Mouse (Mus musculus) gastrocnemius, postnatal 36 days (tissue): Measurements from ENCODE around the gene Slc39a9. TPM values are rescaled to one million over a fixed set of nuclear protein-coding genes. Genes with fewer than 3 reads are reported as not detected.

Source experiments
- DNase-seq, 2 experiments: peaks; one replicate each; pipeline ENCODE4 v3.0.0; 2022
- intact Hi-C: fragments of 180-260 bp; cut with DNase I; formaldehyde crosslinking; loops from one replicate; pipeline ENCODE4 v1.15.1; 2025
- total RNA-seq, 2 experiments: library from RNA; stranded (reverse); gene quantifications; 2 replicates each; pipeline ENCODE4 v1.2.3; 2021

Gene Slc39a9
- total RNA-seq, 2 experiments from 2014 or later: 7.0 to 7.8 TPM

DNA sequence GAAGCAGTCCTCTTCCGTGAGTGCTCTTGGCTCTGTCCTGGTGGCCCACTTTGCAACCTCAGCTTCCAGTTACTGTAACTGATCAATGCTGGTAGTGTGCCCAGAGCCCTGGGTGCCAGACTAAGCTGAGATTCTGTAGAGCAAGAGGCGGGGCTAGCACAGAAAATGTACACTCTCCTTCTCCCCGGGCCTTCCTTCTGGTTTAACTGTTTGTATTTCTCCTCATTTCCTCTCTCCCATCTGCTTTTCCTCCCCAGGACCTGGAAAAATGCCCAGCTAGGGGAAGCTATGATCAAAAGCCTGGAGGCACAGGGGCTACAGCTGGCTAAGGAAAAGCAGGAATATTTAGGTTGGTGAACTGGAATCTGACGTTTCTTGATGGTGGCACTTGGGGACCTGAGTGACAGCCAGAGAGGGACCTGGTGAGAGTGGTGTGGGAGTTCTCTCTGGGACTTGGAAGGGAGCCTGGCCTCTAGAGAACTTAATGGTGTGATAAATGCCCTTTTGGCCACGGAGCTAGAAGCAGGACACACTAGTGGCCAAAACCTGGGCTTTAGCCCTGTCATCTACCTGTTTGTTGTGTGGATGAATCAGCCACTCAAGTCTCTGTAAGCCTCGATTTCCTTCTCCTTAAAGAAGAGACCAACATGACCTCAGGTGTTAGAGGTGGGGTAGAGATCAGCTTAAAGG, 63.4 kb downstream of the Slc39a9 start:
- DNase-seq: no peak
- intact Hi-C loops: no loop called here

DNA sequence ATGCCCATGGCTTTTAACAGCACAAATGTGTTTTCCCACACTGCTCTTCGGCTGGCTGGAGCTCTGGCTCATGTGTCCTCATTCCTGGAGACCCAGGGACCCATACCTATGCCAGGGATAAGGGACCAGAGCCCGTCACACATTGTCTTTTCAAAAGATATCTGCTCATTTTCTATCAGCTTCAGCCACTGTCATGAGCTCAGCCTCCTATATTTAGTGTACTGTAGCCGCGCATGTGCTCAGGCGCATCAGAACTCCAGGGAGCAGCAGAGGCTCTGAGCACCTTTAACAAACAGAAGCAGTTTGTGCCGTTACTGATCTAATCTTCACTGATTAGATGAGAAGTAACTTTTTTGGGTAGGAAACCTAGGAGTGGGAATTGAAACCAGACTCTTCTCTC, 72.2 kb downstream of the Slc39a9 start:
- no peak for DNase-seq
- intact Hi-C loops: no loop called here

DNA sequence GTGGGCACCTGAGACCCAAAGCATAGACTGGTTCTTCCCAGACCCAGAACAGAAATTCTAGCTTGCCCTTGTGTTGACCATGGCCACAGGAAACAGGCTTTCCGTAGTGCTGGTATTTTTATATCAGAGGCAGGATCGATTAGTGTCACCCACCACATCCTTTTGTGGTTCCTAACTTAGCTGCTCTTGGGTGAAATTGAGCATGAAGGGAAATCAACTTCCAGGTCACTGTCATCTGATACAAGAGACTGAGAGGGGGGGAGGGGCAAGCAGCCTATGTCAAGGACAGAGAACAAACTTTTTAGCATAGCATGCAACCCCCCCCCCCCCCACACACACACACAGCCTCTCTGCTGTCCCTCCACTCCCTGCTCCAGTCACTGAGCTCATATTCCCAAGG, 75.5 kb downstream of the Slc39a9 start:
- no peak for DNase-seq
- intact Hi-C loops: no loop called here

DNA sequence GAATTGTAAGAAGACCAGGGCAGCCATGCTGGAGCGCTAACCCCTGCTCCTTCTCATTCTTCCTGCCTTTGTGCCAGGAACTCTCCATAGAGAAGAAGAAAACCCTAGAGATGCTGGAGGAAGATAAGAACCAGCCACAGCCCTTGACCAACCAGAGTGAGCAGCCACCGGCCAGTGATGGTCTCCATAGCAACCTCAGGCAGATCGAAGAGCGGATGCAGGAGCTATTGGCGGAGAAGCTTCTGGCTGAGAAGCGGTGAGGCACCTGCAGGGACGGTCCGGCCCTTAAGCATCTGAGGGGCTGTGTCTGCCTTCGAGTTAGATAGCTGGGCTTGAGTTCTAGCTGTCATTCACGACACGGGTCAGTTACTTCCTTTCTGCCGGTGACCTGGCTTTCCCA, 76.8 kb downstream of the Slc39a9 start:
- DNase-seq: no peak
- intact Hi-C loops: loop anchor here (5.0 kb wide), 1 partner anchor 43 kb away; no protein-coding TSS in a partner anchor

DNA sequence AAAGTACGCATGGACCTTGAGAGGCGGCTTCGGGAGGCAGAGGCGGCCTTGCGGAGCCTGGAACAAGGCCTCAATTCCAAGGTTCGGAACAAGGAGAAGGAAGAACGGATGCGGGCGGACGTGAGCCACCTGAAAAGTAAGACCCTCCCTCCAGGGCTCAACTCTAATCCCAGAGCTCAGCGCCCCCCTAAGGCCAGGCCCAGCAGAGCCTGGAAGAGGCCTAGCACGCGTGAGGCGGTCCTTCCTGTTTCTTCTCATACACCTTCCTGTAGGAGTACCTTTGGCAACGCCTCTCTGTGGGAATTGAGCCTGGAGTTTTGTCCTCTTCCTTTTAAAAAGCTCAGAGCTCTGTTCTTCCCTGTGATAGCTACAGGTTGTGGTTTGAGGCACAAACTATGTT, 77.8 kb downstream of the Slc39a9 start:
- intact Hi-C loops: loop anchor here (5.0 kb wide), 1 partner anchor 44 kb away; no protein-coding TSS in a partner anchor
- DNase-seq: no peak

DNA sequence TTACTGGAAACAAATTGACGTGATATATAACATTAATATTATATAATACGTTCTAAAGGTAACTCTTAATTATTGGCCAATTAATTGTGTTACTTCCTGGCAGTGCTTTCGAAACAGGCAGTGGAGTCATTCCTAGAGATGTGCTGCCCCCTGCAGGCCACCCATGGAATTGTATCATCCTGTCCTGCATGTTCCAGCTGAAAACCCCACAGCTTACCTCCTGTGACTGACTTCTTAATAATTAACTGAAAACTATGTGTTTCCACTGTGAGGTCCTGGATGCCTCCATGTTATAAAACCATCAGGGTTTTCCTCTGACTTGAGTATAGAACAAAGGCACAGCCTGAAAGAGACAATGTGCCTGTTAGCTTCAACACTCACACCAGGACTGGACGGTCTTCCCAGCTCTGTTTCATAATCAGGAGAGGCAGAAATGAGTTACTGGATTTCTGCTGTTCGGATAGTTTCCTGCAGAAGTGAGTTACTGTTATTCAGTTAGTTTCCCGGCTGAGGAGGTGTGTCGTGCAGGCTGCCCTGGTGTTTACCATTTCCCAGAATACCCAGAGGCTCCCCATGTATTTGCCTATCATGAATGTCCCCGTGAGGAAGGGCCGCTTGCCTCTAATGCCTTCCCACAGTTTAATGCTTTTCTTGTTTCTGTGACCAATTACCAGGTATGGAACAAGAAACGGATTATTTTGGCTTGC, 81.3 kb downstream of the Slc39a9 start:
- intact Hi-C loops: loop anchor here (5.0 kb wide), 2 partner anchors 48 to 563 kb away; no protein-coding TSS in a partner anchor
- peak; percentile 62 to 74 for DNase-seq

DNA sequence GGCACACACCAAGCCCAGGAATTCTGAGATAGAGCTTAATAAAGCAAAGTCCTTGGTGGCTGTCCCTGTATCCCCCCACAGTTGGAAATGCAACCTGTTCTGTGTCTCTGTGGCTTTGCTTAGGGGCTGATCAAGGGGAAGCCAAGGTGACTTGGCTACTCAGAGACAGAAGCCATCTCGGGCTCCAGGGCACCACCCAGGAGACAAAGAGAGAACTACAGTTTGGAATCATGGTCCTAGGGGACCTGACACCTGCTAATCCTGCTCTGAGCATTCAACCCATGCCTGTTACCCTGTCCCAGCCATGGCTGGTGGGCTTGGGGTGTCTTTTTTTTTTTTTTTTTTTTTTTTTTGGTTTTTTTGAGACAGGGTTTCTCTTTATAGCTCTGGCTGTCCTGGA, 84.5 kb downstream of the Slc39a9 start:
- no peak for DNase-seq
- intact Hi-C loops: loop anchor here (5.0 kb wide), 1 partner anchor 566 kb away; no protein-coding TSS in a partner anchor

DNA sequence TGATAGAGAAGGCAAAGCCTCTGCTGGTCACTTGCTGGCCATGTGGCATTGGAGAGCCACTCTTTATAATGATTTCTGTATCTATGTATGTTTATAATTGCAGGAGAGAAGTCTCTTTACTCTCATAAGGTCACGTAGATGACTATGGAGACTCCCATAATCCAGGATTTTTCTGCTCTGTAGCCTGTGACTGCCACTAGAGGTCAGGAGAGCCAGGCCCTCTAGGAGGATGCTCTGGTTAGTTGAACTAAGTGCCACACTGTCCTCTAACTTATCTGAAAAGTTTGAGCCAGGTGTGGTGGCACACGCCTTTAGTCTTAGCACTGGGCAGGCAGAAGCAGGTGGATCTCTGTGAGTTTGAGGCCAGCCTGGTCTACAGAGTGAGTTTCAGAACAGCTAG, 85.1 kb downstream of the Slc39a9 start:
- intact Hi-C loops: loop anchor here (5.0 kb wide), 1 partner anchor 567 kb away; no protein-coding TSS in a partner anchor
- no peak for DNase-seq

DNA sequence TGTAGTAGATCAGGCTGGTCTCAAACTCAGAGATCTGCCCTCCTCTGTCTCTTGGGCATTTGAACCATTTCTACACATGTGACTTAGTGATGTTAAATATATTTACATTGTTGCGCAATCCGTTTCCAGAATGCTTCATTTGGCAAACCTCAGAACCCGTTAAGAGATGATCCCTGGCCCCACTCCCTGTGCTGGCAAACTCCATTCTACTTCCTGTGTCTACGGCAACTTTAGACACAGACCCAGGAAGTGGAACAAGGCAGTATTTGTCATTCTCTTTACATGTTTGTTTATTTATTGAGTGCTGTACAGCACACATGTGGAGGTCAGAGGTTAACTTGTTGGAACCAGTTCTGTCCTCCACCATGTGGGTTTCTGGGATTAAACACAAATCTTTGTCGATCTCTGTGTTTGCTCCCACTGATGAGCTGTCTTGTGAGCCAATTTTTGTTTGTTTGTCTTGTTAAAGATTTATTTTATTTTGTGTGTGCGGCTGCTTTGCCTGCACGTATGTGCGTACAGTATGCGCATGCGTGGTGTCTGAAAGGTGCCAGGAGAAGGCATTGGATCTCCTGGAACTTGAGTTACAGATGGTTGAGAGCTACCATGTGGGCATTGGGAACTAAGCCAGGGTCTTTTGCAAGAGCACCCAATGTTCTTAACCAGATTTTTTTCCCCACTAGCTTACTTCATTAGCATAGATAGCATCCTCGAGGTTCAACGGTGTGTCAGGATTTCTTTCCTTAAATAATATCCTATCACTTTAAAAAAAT, 86.3 kb downstream of the Slc39a9 start:
- intact Hi-C loops: loop anchor here (5.0 kb wide), 1 partner anchor 568 kb away; no protein-coding TSS in a partner anchor
- no peak for DNase-seq

DNA sequence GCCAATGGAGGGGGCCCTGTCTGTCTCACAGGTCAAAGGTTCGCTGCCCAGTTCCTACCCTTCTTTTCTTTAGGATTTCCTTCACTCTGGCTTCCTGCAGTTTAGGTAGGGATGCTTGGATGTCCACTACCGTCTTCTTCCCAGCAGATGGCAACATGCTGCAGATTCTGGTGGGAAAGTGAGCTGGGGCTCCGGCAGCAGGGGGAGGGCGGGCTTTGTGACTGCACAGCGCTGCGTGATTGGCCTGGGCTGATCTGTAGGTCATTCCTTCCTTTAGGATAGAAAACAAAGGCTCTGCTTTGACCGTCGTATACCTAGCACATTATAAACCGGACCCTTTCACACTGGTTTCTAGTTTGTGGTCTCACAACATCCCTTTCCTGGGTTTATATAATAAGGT, 86.9 kb downstream of the Slc39a9 start:
- no peak for DNase-seq
- intact Hi-C loops: no loop called here

Other genes starting within 250 kb of the Slc39a9 start
- 10 to 100 TPM; 35.2 to 36.6 TPM for gene Dcaf5, start 207.3 kb upstream of the Slc39a9 start, total RNA-seq
- 10 to 100 TPM; 33.5 to 34.2 TPM for gene Exd2, start 180.8 kb upstream of the Slc39a9 start, total RNA-seq
- 1 to 10 TPM; 3.1 to 3.3 TPM for gene Galnt16, start 125.6 kb upstream of the Slc39a9 start, total RNA-seq
- 10 to 100 TPM; 10.7 to 19.9 TPM for gene Erh, start 458 bp downstream of the Slc39a9 start, total RNA-seq
- gene Plekhd1, start 48.7 kb downstream of the Slc39a9 start, total RNA-seq: not detected
- gene Ccdc177, start 116.8 kb downstream of the Slc39a9 start, total RNA-seq: not detected
- 10 to 100 TPM; 29.6 to 30.3 TPM for gene Susd6, start 146.6 kb downstream of the Slc39a9 start, total RNA-seq